In genomic region chr4:120365456-120365855, GRCm38 (mm10) we compare ENCODE assay signal across 20 mouse cellular contexts. TPM values are rescaled to one million over a fixed set of nuclear protein-coding genes. Genes with fewer than 3 reads are reported as not detected.
DNase-seq lines count a peak whose midpoint lies in the region; ATAC-seq lines count a peak whose summit lies in the region.
"Had no signal": no experiment of that assay in that cellular context is flagged by ENCODE, and none has a peak within 500 bp of the region (broad histone marks: within the 10 kb centered on the region; RNA-seq: fewer than 3 reads in every experiment).

No protein-coding gene starts in this region.

- no peaks in the 10 kb centered on the region for H3K9me3 ChIP-seq in forebrain, embryonic 15.5 days
- H3K9me3 ChIP-seq in forebrain, embryonic 14.5 days (replicated peaks; ENCODE audit: control insufficient read depth, low read length) = no peaks in the 10 kb centered on the region
- no peaks in the 10 kb centered on the region for H3K9me3 ChIP-seq in megakaryocyte, embryonic 14.5 days
- no peaks in the 10 kb centered on the region for H3K9me3 ChIP-seq in midbrain, embryonic 14.5 days (ENCODE audit: control insufficient read depth, low read length)
- H3K9me3 ChIP-seq: heart, embryonic 10.5 days; limb, embryonic 12.5 days; liver, embryonic 13.5 days; lung, embryonic 15.5 days had no signal

- H3K4me1 ChIP-seq in forebrain, embryonic 15.5 days = peaks cover 40% of the 10 kb centered on the region
- peaks cover 29% of the 10 kb centered on the region for H3K4me1 ChIP-seq in forebrain, embryonic 14.5 days (ENCODE audit: control insufficient read depth, insufficient read depth, low read length)
- H3K4me1 ChIP-seq in megakaryocyte, embryonic 14.5 days = peaks cover 23% of the 10 kb centered on the region
- peaks cover 38% of the 10 kb centered on the region for H3K4me1 ChIP-seq in midbrain, embryonic 14.5 days (ENCODE audit: control insufficient read depth, insufficient read depth, low read length)

- H3K9ac ChIP-seq in forebrain, embryonic 15.5 days (replicated peaks) = no peak overlapping the region; the same call in 1 of the 2 replicates
- no peak overlapping the region for H3K9ac ChIP-seq in forebrain, embryonic 14.5 days (ENCODE audit: low read length)
- H3K9ac ChIP-seq in midbrain, embryonic 14.5 days (replicated peaks; ENCODE audit: low read length) = no peak overlapping the region; the same call in 1 of the 2 replicates
- H3K9ac ChIP-seq: limb, embryonic 12.5 days; liver, embryonic 13.5 days; lung, embryonic 15.5 days had no signal

- peak overlapping the region; percentile 11; the same call in 1 of the 2 replicates for H3K27ac ChIP-seq in forebrain, embryonic 15.5 days (replicated peaks)
- no peak overlapping the region for H3K27ac ChIP-seq in forebrain, embryonic 14.5 days (ENCODE audit: low read depth, low read length)
- H3K27ac ChIP-seq in midbrain, embryonic 14.5 days (replicated peaks; ENCODE audit: low read depth, low read length) = peak overlapping the region; percentile 37
- H3K27ac ChIP-seq: heart, embryonic 10.5 days; limb, embryonic 12.5 days; liver, embryonic 13.5 days; lung, embryonic 15.5 days; macrophage had no signal

- no peaks in the 10 kb centered on the region for H3K36me3 ChIP-seq in forebrain, embryonic 15.5 days
- no peaks in the 10 kb centered on the region for H3K36me3 ChIP-seq in forebrain, embryonic 14.5 days (ENCODE audit: control insufficient read depth, insufficient read depth, low read length)
- H3K36me3 ChIP-seq in megakaryocyte, embryonic 14.5 days (replicated peaks; ENCODE audit: low read length) = no peaks in the 10 kb centered on the region
- no peaks in the 10 kb centered on the region for H3K36me3 ChIP-seq in midbrain, embryonic 14.5 days (ENCODE audit: control insufficient read depth, insufficient read depth, low read length)
- H3K36me3 ChIP-seq: heart, embryonic 10.5 days; limb, embryonic 12.5 days; liver, embryonic 13.5 days; lung, embryonic 15.5 days had no signal

- WGBS in forebrain, embryonic 15.5 days = 13% methylated on average over 5 of the region's 5 CpGs
- 20% methylated on average over 5 of the region's 5 CpGs for WGBS in forebrain, embryonic 14.5 days
- WGBS in midbrain, embryonic 14.5 days = 22% methylated on average over 5 of the region's 5 CpGs

- no peak overlapping the region for H3K4me2 ChIP-seq in forebrain, embryonic 15.5 days (replicated peaks)
- H3K4me2 ChIP-seq in forebrain, embryonic 14.5 days (ENCODE audit: low read length) = no peak overlapping the region
- H3K4me2 ChIP-seq in midbrain, embryonic 14.5 days (ENCODE audit: low read length) = no peak overlapping the region
- H3K4me2 ChIP-seq: limb, embryonic 12.5 days; liver, embryonic 13.5 days; lung, embryonic 15.5 days had no signal

- H3K27me3 ChIP-seq in forebrain, embryonic 15.5 days = no peaks in the 10 kb centered on the region
- H3K27me3 ChIP-seq in forebrain, embryonic 14.5 days (replicated peaks; ENCODE audit: control insufficient read depth, insufficient read depth, low read length) = no peaks in the 10 kb centered on the region; the same call in 1 of the 2 replicates
- H3K27me3 ChIP-seq in megakaryocyte, embryonic 14.5 days (replicated peaks) = peaks cover 76% of the 10 kb centered on the region
- no peaks in the 10 kb centered on the region for H3K27me3 ChIP-seq in midbrain, embryonic 14.5 days (ENCODE audit: control insufficient read depth, insufficient read depth, low read length)

- H3K4me3 ChIP-seq in forebrain, embryonic 15.5 days = no peak overlapping the region
- no peak overlapping the region for H3K4me3 ChIP-seq in forebrain, embryonic 14.5 days (ENCODE audit: low read depth, low read length)
- H3K4me3 ChIP-seq in megakaryocyte, embryonic 14.5 days (replicated peaks) = peak overlapping the region; percentile 0
- no peak overlapping the region for H3K4me3 ChIP-seq in midbrain, embryonic 14.5 days (replicated peaks; ENCODE audit: low read depth, low read length)
- H3K4me3 ChIP-seq: heart, embryonic 10.5 days; limb, embryonic 12.5 days; liver, embryonic 13.5 days; lung, embryonic 15.5 days had no signal

- no peak for ATAC-seq in forebrain, embryonic 15.5 days (replicated peaks)
- ATAC-seq in forebrain, embryonic 14.5 days = no peak
- ATAC-seq in megakaryocyte, adult 5-6 weeks (ENCODE audit: poor library complexity, severe bottlenecking) = no peak
- ATAC-seq in midbrain, embryonic 14.5 days (ENCODE audit: low FRiP score, low TSS enrichment) = no peak

- no peak for DNase-seq in forebrain, embryonic 14.5 days (ENCODE audit: low spot score)
- DNase-seq in brain, adult 2 months (ENCODE audit: low read depth, low spot score) = peak; percentile 54
- no peak for DNase-seq in midbrain, embryonic 14.5 days
- DNase-seq in heart, adult 9 months (ENCODE audit: low spot score in 2 of 2) = no peak
- no peak for DNase-seq in cerebellum, adult 18-20 months
- DNase-seq: adrenal gland, adult 2 months; cerebellum, postnatal 14 days; gastrocnemius, postnatal 14 days; heart, postnatal 10 days; kidney, adult 9 months; kidney, postnatal 4 days; liver, embryonic 13.5 days; thymus, postnatal 4 days had no signal

RNA-seq across cellular contexts. Expression of gene Scmh1, which starts 39.6 kb away (rescaled TPM):
- polyA plus RNA-seq in forebrain, embryonic 15.5 days (2015; fragmentation: Nextera tagmentation; extraction: Ambion mirVana) = 65.8 and 72.4 TPM in 2 replicates
- 38.8 and 55.8 TPM in 2 replicates for polyA plus RNA-seq in forebrain, embryonic 14.5 days (2014; fragmentation: Nextera tagmentation; extraction: Ambion mirVana)
- polyA plus RNA-seq in megakaryocyte, embryonic 14.5 days (2012; ENCODE audit: insufficient read depth, low replicate concordance) = 12.5 and 22.7 TPM in 2 replicates
- 31.3 and 41.7 TPM in 2 replicates for total RNA-seq in megakaryocyte, adult 5-6 weeks (2015)
- total RNA-seq in megakaryocyte, adult 5-6 weeks (2017) = 6.8 and 9.0 TPM in 2 replicates
- 83.4 and 84.7 TPM in 2 replicates for polyA plus RNA-seq in midbrain, embryonic 14.5 days (2014; fragmentation: Nextera tagmentation; extraction: Ambion mirVana)
